Mouse (Mus musculus) heart, embryonic 16.5 days (tissue): ENCODE data around the gene Babam2. TPM values are rescaled to one million over a fixed set of nuclear protein-coding genes. Genes with fewer than 3 reads are reported as not detected.

Experiments
- ATAC-seq: fragments of 200-750 bp; cut with Nextera tagmentation; replicated peaks from 2 replicates; pipeline ENCODE4 v1.8.0; 2017; ENCODE audit warnings: moderate number of reproducible peaks; ENCODE audit not compliant: insufficient read depth, low FRiP score; ENCODE audit errors: extremely low read depth
- H3K27ac ChIP-seq: fragments of 300-500 bp; sonication (generic); 2 replicates; pipeline ENCODE4 v1.5.1; 2014; ENCODE audit warnings: mild to moderate bottlenecking, low read length, control low read depth, moderate library complexity
- H3K27me3 ChIP-seq: fragments of 300-500 bp; sonication (generic); 2 replicates; pipeline ENCODE4 v1.6.1; 2014; ENCODE audit warnings: low read length, mixed read lengths; ENCODE audit not compliant: control insufficient read depth, insufficient read depth
- H3K36me3 ChIP-seq: fragments of 300-500 bp; sonication (generic); 2 replicates; pipeline ENCODE4 v1.6.1; 2014; ENCODE audit not compliant: control insufficient read depth, insufficient read depth
- H3K4me1 ChIP-seq: fragments of 300-500 bp; sonication (generic); 2 replicates; pipeline ENCODE4 v1.6.1; 2014; ENCODE audit warnings: low read length, mixed read lengths; ENCODE audit not compliant: control insufficient read depth, insufficient read depth
- H3K4me2 ChIP-seq: fragments of 300-500 bp; sonication (generic); 2 replicates; pipeline ENCODE4 v1.6.1; 2014; ENCODE audit warnings: low read depth, mild to moderate bottlenecking, control low read depth, low read length
- H3K4me3 ChIP-seq: fragments of 300-500 bp; sonication (generic); 2 replicates; pipeline ENCODE4 v1.5.1; 2014; ENCODE audit warnings: mild to moderate bottlenecking, control low read depth, low read length
- H3K9ac ChIP-seq: fragments of 300-500 bp; sonication (generic); 2 replicates; pipeline ENCODE4 v1.6.1; 2014; ENCODE audit warnings: low read length, control low read depth
- H3K9me3 ChIP-seq: fragments of 300-500 bp; sonication (generic); replicated peaks from 2 replicates; pipeline ENCODE4 v1.6.1; 2016; ENCODE audit warnings: low read length; ENCODE audit not compliant: control insufficient read depth
- WGBS: fragments of 180-500 bp; shearing (Covaris S2); extraction: QIAGEN DNeasy Blood & Tissue Kit; methylation state at CpG from one replicate; pipeline ENCODE4 v1.1.7; 2014; 5-methylcytosine and 5-hydroxymethylcytosine counted together
- polyA plus RNA-seq: library from polyadenylated mRNA; unstranded; fragments of >200 nt; fragmentation: Nextera tagmentation; extraction: Ambion mirVana; gene quantifications from 2 replicates; pipeline ENCODE4 v1.2.1, GENCODE M21; 2015

The Babam2 gene
- polyA plus RNA-seq, 1 experiment from 2014 or later: 39.9 TPM

DNA sequence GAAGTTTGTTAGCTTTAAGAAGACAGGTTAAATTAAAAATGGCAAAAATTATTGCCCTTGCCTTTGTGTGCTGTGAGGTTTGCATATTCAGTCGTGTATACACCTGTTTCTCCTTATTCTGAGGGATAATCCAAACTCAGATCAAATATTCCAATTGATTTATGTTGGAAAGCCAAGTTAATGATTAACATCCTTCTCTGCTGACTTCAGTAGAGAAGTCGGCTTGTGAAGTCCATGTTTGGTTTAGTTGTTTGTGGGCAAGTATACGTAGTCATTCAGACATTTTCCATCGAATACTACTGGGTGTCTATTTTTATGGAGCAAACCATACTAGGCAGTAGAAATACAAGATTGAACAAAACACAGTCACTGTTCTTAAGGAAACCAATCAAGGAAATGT lies 187.5 kb downstream of the Babam2 start:
- Histone ChIP-seq H3K36me3 (no peaks in the 10 kb centered on the region), H3K9ac (no peak overlapping the region), H3K4me2 (no peak overlapping the region), H3K27me3 (no peaks in the 10 kb centered on the region), H3K4me3 (no peak overlapping the region), H3K9me3 (no peaks in the 10 kb centered on the region), H3K27ac (no peak overlapping the region), H3K4me1 (peaks cover 14% of the 10 kb centered on the region)
- ATAC-seq: no peak
- 84% methylated on average over 4 of the region's 4 CpGs for WGBS

- no peak overlapping the region for H3K4me3 ChIP-seq
- no peak overlapping the region for H3K4me2 ChIP-seq
- no peak for ATAC-seq
- WGBS: 52% methylated on average over 5 of the region's 5 CpGs
- H3K27ac ChIP-seq: 0 out of 2 replicates have a peak overlapping the region, but pooled peaks have one; percentile 25
- H3K4me1 ChIP-seq: peaks cover 3% of the 10 kb centered on the region
- no peaks in the 10 kb centered on the region for H3K27me3 ChIP-seq
- H3K9me3 ChIP-seq: no peaks in the 10 kb centered on the region
- no peaks in the 10 kb centered on the region for H3K36me3 ChIP-seq
- H3K9ac ChIP-seq: no peak overlapping the region
These were observed 190.1 kb downstream of the Babam2 start for GRCm38 (mm10) chr5:31887590-31887989.

- no peaks in the 10 kb centered on the region for H3K9me3 ChIP-seq
- H3K36me3 ChIP-seq: no peaks in the 10 kb centered on the region
- H3K9ac ChIP-seq: no peak overlapping the region
- H3K4me3 ChIP-seq: no peak overlapping the region
- no peaks in the 10 kb centered on the region for H3K4me1 ChIP-seq
- no peaks in the 10 kb centered on the region for H3K27me3 ChIP-seq
- no peak overlapping the region for H3K27ac ChIP-seq
- ATAC-seq: no peak
- WGBS: 76% methylated on average over 3 of the region's 3 CpGs
- no peak overlapping the region for H3K4me2 ChIP-seq
These were observed 190.9 kb downstream of the Babam2 start for GRCm38 (mm10) chr5:31888341-31888740.

GRCm38 (mm10) chr5:31892631-31893030 lies 195.1 kb downstream of the Babam2 start:
- 90% methylated on average over 4 of the region's 4 CpGs for WGBS
- no peak for ATAC-seq

DNA sequence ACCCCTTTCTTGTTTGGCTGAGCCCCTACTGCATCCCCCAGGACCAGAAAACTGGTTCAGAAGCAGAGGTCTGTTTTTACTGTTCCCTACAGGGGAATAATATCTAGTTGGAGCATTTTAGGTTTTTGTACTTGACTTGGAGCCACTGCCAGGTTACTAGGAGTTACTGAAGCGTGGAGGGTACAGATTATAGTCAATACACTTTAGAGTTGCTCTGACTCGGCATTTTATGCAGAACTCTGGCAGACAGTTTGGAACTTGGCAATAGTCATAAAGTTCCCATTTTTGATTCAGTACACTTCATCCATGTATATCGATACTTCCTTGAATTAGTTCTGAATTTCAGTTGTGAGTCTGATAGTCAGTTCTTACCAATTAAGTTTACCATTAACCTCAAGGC lies 202.4 kb downstream of the Babam2 start:
- WGBS: 93% methylated on average over 3 of the region's 3 CpGs

More at GRCm38 (mm10) chr5:31892631-31893030, 195.1 kb downstream of the Babam2 start:
- Histone ChIP-seq H3K27ac (no peak overlapping the region), H3K4me2 (no peak overlapping the region), H3K9ac (no peak overlapping the region), H3K9me3 (no peaks in the 10 kb centered on the region), H3K36me3 (no peaks in the 10 kb centered on the region), H3K4me1 (no peaks in the 10 kb centered on the region), H3K27me3 (no peaks in the 10 kb centered on the region), H3K4me3 (no peak overlapping the region)

DNA sequence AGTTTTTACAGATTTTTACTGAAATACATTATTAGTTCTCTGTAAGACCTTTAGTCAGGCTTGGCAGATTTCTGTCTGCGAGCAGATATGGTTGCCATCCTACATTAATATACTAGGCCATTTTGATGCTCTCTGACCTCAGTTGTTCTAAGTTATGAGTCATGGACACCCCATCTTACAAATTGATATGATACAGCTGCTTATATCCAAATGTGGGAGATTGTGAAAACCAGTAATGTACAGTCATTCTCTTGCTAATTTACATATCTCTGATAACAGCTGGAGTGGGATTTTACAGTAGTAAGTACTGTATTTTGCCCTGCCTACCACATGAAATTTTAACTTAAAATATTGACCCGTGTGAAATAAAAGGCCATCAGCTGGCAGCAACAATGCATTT lies 204.7 kb downstream of the Babam2 start:
- ATAC-seq: no peak
- 84% methylated on average over 2 of the region's 2 CpGs for WGBS

More for the DNA sequence above, 202.4 kb downstream of the Babam2 start:
- H3K4me3 ChIP-seq: no peak overlapping the region
- H3K36me3 ChIP-seq: no peaks in the 10 kb centered on the region
- no peaks in the 10 kb centered on the region for H3K4me1 ChIP-seq
- no peak for ATAC-seq
- no peak overlapping the region for H3K4me2 ChIP-seq
- no peaks in the 10 kb centered on the region for H3K9me3 ChIP-seq
- H3K27me3 ChIP-seq: no peaks in the 10 kb centered on the region
- H3K9ac ChIP-seq: no peak overlapping the region
- H3K27ac ChIP-seq: no peak overlapping the region

GRCm38 (mm10) chr5:31902891-31903290 lies 205.4 kb downstream of the Babam2 start:
- H3K27ac ChIP-seq: no peak overlapping the region
- H3K9me3 ChIP-seq: no peaks in the 10 kb centered on the region
- H3K4me1 ChIP-seq: peaks cover 5% of the 10 kb centered on the region; the same call in 1 of the 2 replicates
- H3K36me3 ChIP-seq: no peaks in the 10 kb centered on the region
- H3K27me3 ChIP-seq: no peaks in the 10 kb centered on the region
- no peak overlapping the region for H3K4me2 ChIP-seq
- no peak for ATAC-seq
- H3K9ac ChIP-seq: no peak overlapping the region
- 81% methylated on average over 5 of the region's 5 CpGs for WGBS
- no peak overlapping the region for H3K4me3 ChIP-seq

More for the DNA sequence above, 204.7 kb downstream of the Babam2 start:
- no peak overlapping the region for H3K9ac ChIP-seq
- H3K4me1 ChIP-seq: peaks cover 5% of the 10 kb centered on the region; the same call in 1 of the 2 replicates
- no peaks in the 10 kb centered on the region for H3K9me3 ChIP-seq
- no peaks in the 10 kb centered on the region for H3K27me3 ChIP-seq
- no peak overlapping the region for H3K4me3 ChIP-seq
- no peak overlapping the region for H3K4me2 ChIP-seq
- H3K36me3 ChIP-seq: no peaks in the 10 kb centered on the region
- H3K27ac ChIP-seq: no peak overlapping the region

GRCm38 (mm10) chr5:31904968-31905683 lies 207.6 kb downstream of the Babam2 start:
- no peak for ATAC-seq
- Histone ChIP-seq H3K27me3 (no peaks in the 10 kb centered on the region), H3K4me1 (peaks cover 8% of the 10 kb centered on the region; the same call in 1 of the 2 replicates), H3K9me3 (no peaks in the 10 kb centered on the region), H3K36me3 (no peaks in the 10 kb centered on the region), H3K4me2 (no peak overlapping the region), H3K4me3 (no peak overlapping the region), H3K9ac (no peak overlapping the region), H3K27ac (no peak overlapping the region)
- WGBS: 69% methylated on average over 6 of the region's 6 CpGs

- WGBS: 64% methylated on average over 7 of the region's 7 CpGs
- no peak overlapping the region for H3K4me3 ChIP-seq
- peaks cover 8% of the 10 kb centered on the region; the same call in 1 of the 2 replicates for H3K4me1 ChIP-seq
- ATAC-seq: no peak
- H3K27ac ChIP-seq: no peak overlapping the region
- no peak overlapping the region for H3K9ac ChIP-seq
- H3K9me3 ChIP-seq: no peaks in the 10 kb centered on the region
- H3K4me2 ChIP-seq: no peak overlapping the region
- H3K27me3 ChIP-seq: no peaks in the 10 kb centered on the region
- no peaks in the 10 kb centered on the region for H3K36me3 ChIP-seq
These were observed 208.3 kb downstream of the Babam2 start for GRCm38 (mm10) chr5:31905808-31906207.
